Mouse (Mus musculus): ENCODE results near the gene Sipa1l3. TPM values are rescaled to one million over a fixed set of nuclear protein-coding genes. Genes with fewer than 3 reads are reported as not detected.
A peak's percentile ranks its signal among the peaks of the same experiment; 100 is the strongest.

Gene Sipa1l3
- total RNA-seq, 2 experiments from 2014 or later: 15.7 to 15.9 TPM

DNA sequence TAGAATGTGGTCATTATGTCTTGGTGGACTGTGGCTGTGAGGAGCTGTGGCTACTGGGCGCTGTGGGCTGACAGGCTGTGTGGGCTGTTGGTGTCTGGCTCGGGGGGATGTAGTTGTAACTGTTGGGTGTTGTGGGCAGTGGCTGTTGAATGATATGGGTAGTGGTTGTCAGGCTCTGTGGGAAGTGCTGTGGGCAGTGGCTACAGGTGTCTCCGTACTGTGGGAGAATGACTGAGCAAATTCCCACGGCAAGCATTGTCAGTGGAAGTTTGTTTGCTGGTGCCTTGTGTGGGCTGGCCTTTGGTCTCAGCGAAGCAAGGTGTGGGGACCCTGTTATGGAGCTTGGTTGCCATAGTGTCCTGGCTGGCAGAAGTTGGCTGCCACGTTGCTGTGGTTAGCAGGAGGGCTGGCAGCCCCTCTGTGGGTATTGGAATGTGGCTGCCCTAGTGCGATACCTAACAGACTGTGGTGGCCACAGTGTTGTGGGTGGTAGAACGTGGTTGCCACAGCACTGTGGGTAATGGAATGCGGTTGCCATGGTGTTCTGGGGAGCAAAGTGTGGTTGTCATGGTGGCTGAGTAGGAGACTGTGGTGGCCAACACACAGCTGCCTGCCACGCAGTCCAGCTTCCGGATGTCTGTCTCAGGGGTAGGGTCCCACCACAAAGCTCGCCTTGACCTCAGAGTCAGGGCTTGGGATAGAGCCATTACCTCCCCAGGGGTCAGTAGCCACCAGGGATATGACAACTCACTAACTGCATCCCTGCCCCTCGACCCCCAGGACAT, 203.4 kb downstream of the Sipa1l3 start:
- intact Hi-C loops (cut with DNase I): no loop called here

DNA sequence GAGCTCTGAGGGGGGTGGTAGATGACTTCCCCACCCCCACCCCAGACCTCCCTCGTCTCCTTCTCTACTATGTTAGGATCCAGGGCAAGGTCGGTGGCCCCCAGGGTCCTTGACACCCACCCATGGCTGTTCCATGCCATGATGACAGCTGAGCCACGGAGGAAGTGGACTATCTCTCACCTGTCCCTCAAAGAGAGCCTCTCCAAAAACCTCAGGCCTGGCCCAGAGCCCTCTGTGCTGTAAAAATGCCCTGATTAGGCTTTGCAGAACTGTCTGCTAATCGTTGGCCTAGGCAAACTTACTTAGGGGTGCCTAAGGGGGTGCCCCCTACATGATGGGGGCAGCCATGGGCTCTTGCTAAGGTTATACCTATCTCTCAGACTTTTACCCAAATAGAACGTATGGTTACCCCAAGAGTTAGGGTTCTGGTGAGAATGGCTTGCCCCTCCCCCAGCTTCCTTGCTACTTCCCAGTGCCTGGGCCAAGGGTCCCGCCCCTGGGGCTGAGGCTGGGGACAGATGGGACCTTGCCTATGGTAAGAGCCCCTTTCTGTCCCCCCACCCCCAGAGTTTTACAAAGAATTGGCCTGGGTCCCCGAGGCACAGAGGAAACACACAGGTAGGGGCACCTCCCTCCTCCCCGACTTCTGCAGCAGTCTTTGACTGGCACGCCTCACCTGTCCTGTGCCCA, 204.7 kb downstream of the Sipa1l3 start:
- no peak for DNase-seq
- intact Hi-C loops (cut with DNase I): no loop called here

More for the DNA sequence above, 203.4 kb downstream of the Sipa1l3 start:
- no peak for DNase-seq

DNA sequence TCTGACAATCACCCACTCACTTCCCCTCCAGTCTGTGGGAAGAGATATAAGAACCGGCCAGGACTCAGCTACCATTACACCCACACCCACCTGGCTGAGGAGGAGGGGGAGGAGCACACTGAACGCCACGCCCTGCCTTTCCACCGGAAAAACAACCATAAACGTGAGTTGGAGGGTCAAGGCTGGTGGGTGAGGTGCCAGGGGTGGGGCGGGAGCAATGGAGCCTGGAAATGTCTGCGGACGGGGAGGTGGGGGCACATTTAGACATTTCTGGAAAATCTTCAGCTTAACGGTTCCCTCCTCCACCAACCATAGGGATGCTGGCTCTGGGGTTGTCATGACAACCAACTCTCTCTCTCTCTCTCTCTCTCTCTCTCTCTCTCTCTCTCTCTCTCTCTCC, 205.4 kb downstream of the Sipa1l3 start:
- intact Hi-C loops (cut with DNase I): no loop called here
- no peak for DNase-seq

DNA sequence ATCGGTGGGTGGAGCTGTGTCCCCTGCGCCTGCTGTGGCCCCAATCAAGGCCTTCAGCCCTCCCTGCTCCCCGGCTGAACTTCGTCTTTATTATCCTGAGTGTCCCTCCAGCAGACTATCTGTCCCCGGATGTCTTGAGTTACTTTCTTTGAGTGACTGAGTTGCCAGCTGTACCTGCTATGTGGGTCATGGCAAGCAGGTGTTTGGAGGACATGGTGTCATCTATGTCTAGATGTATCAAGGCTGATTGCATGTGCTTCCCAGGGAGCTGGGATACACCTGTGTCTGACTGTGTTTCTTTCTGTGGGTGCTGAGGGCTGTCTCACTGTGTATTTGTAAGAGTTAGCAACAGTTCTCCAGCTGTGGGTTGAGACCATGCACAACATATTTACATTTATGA, 208.7 kb downstream of the Sipa1l3 start:
- intact Hi-C loops (cut with DNase I): loop anchor here (5.0 kb wide), 1 partner anchor 213 kb away; no protein-coding TSS in a partner anchor
- DNase-seq: no peak

DNA sequence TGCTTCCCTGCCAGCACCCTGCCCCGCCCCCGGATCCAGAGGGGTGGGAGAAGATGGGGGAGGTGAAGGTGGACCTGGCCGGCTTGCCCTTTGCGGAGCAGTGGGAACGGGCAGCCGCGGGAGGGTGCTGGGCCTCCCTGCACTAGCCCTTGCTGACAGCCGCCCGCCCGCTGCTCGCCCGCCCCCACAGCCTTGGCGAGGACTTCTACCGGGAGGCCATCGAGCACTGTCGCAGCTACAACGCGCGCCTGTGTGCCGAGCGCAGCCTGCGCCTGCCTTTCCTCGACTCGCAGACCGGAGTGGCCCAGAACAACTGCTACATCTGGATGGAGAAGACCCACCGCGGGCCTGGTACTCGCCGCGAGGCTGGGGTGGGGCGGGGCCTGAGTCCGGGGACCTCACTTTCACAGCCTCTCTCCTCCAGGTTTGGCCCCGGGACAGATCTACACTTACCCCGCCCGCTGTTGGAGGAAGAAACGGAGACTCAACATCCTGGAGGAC, 209.2 kb downstream of the Sipa1l3 start:
- peak; percentile 48 to 52 for DNase-seq
- intact Hi-C loops (cut with DNase I): loop anchor here (5.0 kb wide), 1 partner anchor 213 kb away; no protein-coding TSS in a partner anchor

DNA sequence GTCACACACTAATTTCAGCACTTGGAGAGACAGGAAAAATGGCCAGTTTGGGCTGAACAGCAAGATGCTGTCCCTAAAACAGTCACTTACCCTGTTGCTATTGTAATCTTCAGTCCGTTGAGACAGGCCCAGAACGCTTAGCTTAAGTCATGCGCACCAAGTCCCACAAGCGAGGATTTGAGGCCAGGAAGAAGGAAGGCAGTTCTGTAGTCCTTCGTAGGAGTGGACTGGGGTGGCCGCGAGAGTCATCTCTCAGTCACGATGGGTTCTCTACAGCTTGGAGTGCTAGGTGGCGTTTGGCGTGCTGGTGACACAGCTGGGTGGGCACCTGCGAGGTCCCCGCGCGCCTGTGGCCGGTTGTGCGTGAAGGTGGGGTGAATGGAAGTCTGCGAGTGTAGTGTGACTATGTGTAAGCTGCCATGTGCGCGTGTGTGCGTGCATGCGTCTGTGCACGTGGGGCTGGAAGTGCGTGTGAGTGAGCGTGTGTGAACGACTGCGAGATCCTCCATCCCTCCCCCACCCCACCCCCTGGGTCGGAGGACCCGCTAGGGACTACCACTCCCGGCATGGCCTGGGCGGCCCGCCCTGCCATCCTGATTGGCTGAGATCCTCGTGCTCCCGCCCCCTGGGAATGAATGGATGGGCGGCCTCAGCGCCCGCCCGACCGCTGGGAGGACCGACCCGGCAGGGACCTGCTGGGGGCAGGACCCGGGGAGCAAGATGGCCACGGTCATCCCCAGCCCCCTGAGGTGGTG, 210.9 kb downstream of the Sipa1l3 start:
- intact Hi-C loops (cut with DNase I): loop anchor here (5.0 kb wide), 1 partner anchor 215 kb away; no protein-coding TSS in a partner anchor
- peak; percentile 91 to 95 for DNase-seq

DNA sequence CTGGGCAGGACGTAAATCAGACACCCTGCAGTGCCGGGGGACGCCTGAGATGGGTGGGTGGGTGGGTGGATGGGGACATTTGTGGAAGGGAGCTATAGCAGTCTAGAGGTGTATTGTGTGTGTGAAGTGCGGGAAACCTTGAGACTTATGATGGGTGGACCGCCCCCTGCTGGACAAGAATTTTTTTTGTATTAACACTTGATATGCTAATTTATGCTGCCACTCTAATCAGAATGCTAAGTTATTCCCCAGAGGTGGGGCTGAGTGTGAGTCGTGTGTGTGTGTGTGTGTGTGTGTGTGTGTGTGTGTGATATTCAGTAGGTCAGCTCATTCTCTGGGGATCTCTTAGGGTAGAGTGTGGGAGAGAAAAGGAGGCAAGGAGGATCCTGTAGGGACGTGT, 211.8 kb downstream of the Sipa1l3 start:
- no peak for DNase-seq
- intact Hi-C loops (cut with DNase I): loop anchor here (5.0 kb wide), 1 partner anchor 216 kb away; no protein-coding TSS in a partner anchor

DNA sequence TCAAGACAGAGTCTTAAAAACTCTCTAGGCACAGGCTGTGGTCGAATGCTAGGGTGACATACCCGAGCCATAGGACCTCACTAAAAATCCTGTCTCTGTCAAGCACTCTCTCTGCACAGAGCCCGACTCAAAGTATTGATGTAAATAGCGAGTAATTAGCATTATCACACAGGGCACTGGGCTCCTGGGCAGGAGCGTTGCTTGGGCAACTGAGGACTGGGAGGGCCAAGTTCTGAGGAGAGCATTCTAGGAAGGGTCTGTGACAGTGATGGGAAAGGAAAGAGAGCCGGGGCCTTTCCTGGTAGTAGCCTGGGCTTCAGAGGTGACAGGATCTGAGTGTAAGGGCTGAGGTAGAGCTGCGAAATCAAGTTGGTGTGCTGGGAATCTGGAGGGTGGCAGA, 212.3 kb downstream of the Sipa1l3 start:
- intact Hi-C loops (cut with DNase I): loop anchor here (5.0 kb wide), 1 partner anchor 216 kb away; no protein-coding TSS in a partner anchor
- no peak for DNase-seq

DNA sequence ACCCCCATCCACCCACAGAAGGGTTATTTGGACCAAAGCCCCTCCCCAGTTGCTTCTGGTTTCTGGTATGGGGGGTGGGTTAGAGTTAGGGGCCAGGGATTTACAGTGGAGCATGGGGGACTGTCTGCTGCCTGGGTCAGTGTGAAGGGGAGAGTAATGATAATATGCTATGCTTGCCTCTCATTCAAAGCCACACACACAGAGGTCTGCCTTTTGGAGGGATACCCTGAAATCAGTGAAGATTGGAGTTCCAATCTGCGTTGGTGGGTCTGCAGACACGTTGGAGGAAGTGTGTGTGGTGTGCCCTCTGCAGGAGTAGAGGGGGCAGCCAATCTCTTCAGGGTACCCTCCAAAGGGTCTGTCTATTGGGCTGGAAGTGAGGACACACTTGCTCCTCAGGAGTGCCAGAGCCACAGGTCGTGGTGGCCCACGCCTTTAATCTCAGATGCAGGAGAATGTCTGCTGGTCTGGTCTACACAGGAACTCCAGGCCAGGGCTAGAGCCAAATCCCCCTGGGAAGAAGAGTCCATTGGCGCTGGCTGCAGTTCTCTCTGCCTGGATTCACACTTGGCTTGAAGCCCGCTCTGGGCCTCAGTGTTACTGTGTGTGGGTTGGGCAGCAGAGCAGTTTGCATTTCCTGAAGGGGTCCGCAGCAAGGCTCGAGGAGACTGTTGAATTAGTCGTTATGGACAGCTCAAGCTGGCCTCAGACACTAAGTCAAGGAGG, 213.0 kb downstream of the Sipa1l3 start:
- intact Hi-C loops (cut with DNase I): loop anchor here (5.0 kb wide), 1 partner anchor 217 kb away; no protein-coding TSS in a partner anchor

DNA sequence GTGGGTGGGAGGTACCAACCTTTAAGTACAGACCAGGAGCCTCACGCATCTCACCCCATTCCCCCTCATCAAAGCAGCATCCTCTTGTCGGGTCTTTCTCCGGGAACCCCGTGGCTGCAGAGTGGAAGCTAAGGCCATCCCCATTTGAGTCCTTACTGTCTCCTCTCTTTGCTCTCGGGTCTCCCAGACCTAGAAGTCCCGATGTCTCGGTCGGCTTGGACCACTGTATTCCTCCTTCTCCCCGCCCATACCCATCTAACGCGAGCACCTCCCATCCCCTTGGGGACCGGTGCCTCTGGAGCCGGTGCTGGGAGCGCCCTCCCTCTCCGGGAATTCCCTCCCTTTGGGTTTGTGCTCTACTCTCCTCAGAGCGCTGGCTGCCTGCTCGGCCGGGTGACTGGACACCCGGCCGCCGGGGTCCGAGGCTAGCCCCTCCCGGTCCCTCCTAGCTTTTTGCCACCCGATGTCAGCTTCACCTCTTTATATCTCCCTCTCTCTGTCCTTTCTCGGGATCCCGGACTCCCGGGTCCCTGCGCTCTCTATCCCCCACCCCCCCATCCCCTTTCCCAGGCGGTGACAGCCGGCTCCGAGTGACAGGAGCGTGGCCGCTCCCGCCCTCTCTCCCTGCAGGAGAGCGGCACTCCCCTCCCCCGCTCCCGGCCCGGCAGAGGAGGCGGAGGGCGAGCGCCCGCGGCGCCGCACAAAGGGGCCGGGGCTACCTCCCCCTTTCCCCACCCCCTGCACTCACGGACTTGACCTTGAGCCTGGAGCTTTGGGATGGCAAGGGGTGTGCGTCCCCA, 213.8 kb downstream of the Sipa1l3 start:
- intact Hi-C loops (cut with DNase I): loop anchor here (5.0 kb wide), 3 partner anchors 218 to 317 kb away; no protein-coding TSS in a partner anchor
- DNase-seq: no peak

More for the DNA sequence above, 213.0 kb downstream of the Sipa1l3 start:
- DNase-seq: no peak

DNA sequence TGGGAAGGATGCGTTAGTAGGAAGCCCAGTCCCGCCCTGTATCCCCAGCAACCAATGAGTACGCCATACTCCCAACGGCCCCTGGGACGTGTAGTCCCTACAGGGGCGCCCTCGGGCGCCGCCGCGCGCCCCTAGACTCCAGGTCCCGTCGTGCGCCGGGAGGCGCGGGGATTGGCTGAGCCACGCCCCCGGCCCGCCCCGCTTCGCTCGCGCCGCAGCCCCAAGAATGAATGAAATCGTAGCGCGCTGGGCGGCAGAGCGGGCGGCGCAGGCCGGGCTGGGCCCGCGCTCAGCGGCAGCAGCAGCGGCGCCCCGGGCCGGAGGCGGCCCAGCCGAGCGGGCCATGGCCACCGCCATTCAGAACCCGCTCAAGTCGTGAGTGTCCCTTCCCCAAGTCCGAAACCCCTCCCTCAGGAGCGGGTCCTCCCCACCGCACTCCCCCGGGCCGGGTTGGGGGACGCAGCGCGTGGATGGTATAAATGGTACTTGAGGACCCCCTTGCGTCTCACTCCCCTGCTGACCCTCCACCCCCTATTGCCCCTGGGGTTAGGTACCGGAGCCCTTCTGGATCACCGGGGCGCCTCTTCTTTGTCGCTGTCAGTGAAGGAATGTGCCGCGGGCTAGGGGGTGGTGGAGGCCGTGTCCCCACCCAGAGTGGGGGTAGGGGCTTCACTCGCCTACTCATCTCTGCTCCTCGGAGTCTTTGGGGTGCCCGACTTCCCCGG, 214.5 kb downstream of the Sipa1l3 start, which contains the start of gene Dpf1:
Dpf1 (plus strand) TSS at position 214 of the 725 bp plus-strand sequence.
- intact Hi-C loops (cut with DNase I): loop anchor here (5.0 kb wide), 2 partner anchors 252 to 317 kb away; no protein-coding TSS in a partner anchor
- peak; percentile 80 to 81 for DNase-seq

DNA sequence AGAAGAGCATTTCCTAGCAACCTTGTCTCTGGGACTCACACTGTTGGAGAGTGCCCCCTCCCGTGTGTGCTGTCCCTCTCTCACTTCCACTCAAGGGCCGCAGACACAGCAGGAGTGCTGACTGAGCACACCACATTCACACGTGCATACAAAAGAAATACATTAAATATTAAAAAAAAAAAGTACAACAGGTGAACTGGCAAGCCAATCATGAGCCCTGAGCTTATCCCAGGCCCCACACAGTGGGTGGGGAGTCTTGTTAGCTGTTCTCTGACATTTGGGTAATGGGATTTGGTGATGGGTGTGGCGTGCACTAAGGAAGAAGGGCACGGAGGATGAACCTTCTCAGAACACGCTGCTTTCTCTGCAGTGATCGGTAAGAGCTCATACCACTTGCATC, 215.8 kb downstream of the Sipa1l3 start:
- intact Hi-C loops (cut with DNase I): loop anchor here (5.0 kb wide), 2 partner anchors 250 to 315 kb away; no protein-coding TSS in a partner anchor
- no peak for DNase-seq

DNA sequence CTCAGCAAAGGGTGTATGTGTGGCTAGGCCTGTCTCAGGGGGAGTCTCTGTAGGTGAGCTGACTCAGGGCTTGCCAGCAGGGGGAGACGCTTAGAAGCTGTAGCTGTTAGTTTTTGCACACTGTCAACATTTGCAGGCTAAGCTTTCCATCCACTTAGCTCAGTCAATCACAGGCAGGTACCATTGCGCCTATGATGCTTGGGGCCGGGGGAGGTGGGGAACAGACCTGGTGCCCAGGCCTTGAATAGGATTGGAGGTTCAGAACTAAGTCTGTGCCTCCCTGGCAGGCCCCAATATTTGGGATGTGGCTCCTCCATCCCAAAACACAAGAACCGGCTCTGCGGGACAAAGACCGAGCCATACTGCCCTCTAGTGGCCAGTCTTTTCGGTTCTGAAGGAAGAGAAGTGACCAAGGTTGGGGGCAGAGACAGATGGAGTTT, 217.3 kb downstream of the Sipa1l3 start:
- DNase-seq: peak; percentile 72 to 88
- intact Hi-C loops (cut with DNase I): loop anchor here (5.0 kb wide), 2 partner anchors 249 to 314 kb away; no protein-coding TSS in a partner anchor

DNA sequence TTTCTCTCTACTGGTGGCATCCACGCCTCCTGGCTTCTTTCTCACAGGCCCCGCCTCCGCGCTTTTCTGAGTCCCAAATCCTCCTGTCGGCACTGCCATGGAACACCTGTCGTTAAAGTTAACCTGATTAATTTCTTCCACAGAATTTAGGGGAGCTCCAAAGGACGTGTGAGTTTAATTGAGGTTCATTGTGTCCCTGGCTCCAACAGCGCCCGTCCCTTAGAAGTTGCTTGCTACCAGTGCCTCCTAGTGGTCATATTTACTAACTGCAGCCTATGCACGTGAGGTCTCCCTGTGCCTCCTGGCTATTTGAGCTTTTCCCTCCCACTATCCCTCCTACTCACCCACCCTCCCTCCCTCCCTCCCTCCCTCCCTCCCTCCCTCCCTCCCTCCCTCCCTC, 221.4 kb downstream of the Sipa1l3 start:
- peak; percentile 63 to 77 for DNase-seq
- intact Hi-C loops (cut with DNase I): loop anchor here (2.0 to 5.0 kb wide), 3 partner anchors 50 to 170 kb away; partner anchors contain the start of gene Ryr1

DNA sequence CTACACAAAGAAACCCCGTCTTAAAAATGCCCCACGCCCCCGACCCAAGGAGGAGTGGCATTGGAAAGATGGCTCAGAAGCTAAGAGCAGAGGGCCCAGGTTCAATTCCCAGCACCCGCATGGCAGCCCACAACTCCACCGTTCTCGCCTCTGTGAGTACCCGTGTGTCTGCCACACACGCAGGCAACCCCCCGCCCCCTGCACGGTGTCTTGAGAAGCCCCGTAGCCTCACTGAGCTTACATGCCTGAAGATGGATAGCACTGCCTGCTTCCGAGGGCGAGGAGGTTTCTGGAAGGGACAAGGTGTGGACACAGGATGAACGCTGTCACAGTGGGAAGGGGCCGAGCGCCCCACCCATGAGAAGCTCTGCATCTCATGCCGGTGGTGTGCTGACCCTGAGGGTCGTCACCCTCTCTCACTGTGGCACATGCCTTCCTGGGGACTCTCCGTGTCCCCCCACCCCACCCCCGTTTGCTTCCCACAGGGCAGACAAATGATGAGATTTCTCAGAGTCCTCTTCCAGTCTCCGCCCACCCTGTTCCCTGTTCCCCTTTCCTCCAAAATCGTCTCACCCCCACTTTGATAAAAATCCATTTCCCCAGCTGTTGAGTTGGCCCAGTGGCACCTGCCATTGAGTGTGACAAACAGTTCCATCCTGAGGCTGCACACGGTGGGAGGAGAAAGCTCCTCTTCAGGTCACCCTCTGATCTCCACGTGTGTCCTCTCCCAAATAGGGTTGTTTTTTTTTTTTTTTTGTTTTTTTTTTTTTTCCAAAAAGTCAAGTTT, 222.4 kb downstream of the Sipa1l3 start:
- intact Hi-C loops (cut with DNase I): loop anchor here (2.0 to 5.0 kb wide), 3 partner anchors 49 to 169 kb away; partner anchors contain the start of gene Ryr1

DNA sequence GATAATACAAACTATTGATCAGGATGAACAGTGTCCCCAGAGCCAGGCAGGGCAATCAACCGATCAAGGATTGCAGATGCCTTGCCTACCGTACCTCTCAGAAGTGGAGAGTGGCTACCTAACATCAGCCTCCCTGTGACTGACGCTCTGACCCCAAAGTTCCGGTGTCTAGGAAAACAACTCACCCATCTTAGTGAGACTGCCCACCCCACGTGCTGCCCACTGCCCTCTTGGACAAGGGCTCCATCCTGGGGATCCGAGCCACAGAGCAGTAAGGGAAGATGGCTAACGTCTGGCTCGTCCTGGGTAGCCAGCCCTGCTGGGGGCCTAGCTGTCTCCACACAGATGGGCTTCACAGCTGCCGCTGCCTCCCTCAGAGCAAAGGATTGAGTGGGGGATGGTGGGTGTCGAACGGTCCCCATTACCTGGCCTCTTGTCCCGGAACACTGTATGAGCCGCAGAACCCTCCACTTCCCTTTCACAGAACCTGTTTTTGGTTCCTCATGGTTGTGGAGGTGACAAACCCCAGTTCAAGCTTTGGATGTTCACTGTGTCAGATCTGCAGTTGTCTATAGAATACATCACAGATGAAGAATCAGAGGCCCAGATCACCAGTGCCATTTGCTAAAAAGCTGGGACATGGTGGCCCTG, 224.2 kb downstream of the Sipa1l3 start:
- DNase-seq: no peak
- intact Hi-C loops (cut with DNase I): no loop called here

More for the DNA sequence above, 222.4 kb downstream of the Sipa1l3 start:
- DNase-seq: no peak

Data from heart, postnatal 14 days (tissue).